Mouse (Mus musculus): ENCODE measurements at regions not wholly inside any gene's neighbourhood (a gene's known extent, or its start where the extent isn't known, plus 50 kb on each side); places are given as distances from the start of the nearest gene placed in this dataset.

- no peak for TF ChIP-seq CTCF (IDR thresholded peaks at IDR 0.05)
- no peak for TF ChIP-seq POLR2A (IDR thresholded peaks at IDR 0.05; ENCODE audit: insufficient read depth, low read depth, low read length)
- no peak for TF ChIP-seq EP300 (IDR thresholded peaks at IDR 0.05; ENCODE audit: insufficient read depth, low read depth, low read length)
Measured at GRCm38 (mm10) chr12:26183021-26183420, 232.0 kb downstream of the Rnf144a start.
